ENCODE assay signal across 10 mouse cellular contexts in the genomic region with DNA sequence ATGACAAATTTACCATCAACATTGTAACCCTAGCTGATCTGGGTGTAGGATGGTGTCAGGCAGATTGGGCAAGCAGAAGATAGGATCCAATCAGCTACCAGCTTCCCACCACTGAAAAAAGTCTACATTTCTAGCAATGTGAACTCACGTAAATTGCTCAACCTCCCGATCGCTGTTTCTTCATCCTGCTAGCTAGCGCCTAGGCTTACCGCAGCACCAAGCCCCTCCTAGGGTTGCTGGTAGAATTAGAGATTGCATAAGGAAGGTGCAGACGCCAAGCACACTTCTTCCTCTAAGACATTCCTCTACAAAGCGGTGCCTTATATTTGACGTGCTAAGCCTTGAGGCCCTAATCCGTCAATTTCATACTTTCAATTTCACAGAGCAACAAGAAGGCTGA. TPM values are rescaled to one million over a fixed set of nuclear protein-coding genes. Genes with fewer than 3 reads are reported as not detected.
DNase-seq lines count a peak whose midpoint lies in the region; ATAC-seq and TF ChIP-seq lines count a peak whose summit lies in the region.
"Had no signal": no experiment of that assay in that cellular context is flagged by ENCODE, and none has a peak within 500 bp of the region (broad histone marks: within the 10 kb centered on the region; RNA-seq: fewer than 3 reads in every experiment).

No protein-coding gene starts in this region.

- 61% methylated on average over 9 of the region's 9 CpGs for WGBS in kidney, adult 2 months
- WGBS in lung, embryonic 16.5 days = 52% methylated on average over 9 of the region's 9 CpGs
- WGBS in forebrain, postnatal 0 days = 65% methylated on average over 9 of the region's 9 CpGs

- H3K4me3 ChIP-seq in kidney, adult 2 months (ENCODE audit: insufficient read depth, low read depth, low read length) = no peak overlapping the region
- H3K4me3 ChIP-seq in bone marrow macrophage, adult 2 months (ENCODE audit: insufficient read depth, low read length) = peak overlapping the region; percentile 21; the same call in 1 of the 2 replicates
- H3K4me3 ChIP-seq in lung, embryonic 16.5 days (ENCODE audit: low read length) = no peak overlapping the region; the same call in 1 of the 2 replicates
- no peak overlapping the region for H3K4me3 ChIP-seq in forebrain, postnatal 0 days (ENCODE audit: low read depth, low read length)
- H3K4me3 ChIP-seq: midbrain, embryonic 13.5 days had no signal

- no peaks in the 10 kb centered on the region for H3K36me3 ChIP-seq in kidney, adult 2 months (ENCODE audit: control insufficient read depth, insufficient read depth, low read length)
- peaks cover 13% of the 10 kb centered on the region for H3K36me3 ChIP-seq in lung, embryonic 16.5 days (ENCODE audit: control insufficient read depth, insufficient read depth, low read length)
- no peaks in the 10 kb centered on the region for H3K36me3 ChIP-seq in forebrain, postnatal 0 days (ENCODE audit: insufficient read depth)
- H3K36me3 ChIP-seq: midbrain, embryonic 13.5 days had no signal

- no peak overlapping the region for H3K9ac ChIP-seq in lung, embryonic 16.5 days (ENCODE audit: low read length)
- no peak overlapping the region for H3K9ac ChIP-seq in forebrain, postnatal 0 days
- H3K9ac ChIP-seq: midbrain, embryonic 13.5 days had no signal

- H3K4me1 ChIP-seq in kidney, adult 2 months (ENCODE audit: control insufficient read depth, insufficient read depth, low read length) = peaks cover 6% of the 10 kb centered on the region; the same call in 1 of the 2 replicates
- H3K4me1 ChIP-seq in bone marrow macrophage, adult 2 months (ENCODE audit: control insufficient read depth, insufficient read depth, low read length) = peaks cover 6% of the 10 kb centered on the region
- peaks cover 9% of the 10 kb centered on the region; the same call in 1 of the 2 replicates for H3K4me1 ChIP-seq in lung, embryonic 16.5 days (replicated peaks; ENCODE audit: control insufficient read depth, insufficient read depth, low read length)
- H3K4me1 ChIP-seq in forebrain, postnatal 0 days (ENCODE audit: insufficient read depth) = peaks cover 7% of the 10 kb centered on the region; the same call in 1 of the 2 replicates

- H3K27ac ChIP-seq in kidney, adult 2 months (ENCODE audit: insufficient read depth, low read depth, low read length) = peak overlapping the region; percentile 27; the same call in 1 of the 2 replicates
- no peak overlapping the region for H3K27ac ChIP-seq in bone marrow macrophage, adult 2 months (ENCODE audit: insufficient read depth, low read depth, low read length)
- peak overlapping the region; percentile 65 for H3K27ac ChIP-seq in lung, embryonic 16.5 days (ENCODE audit: low read length)
- no peak overlapping the region for H3K27ac ChIP-seq in forebrain, postnatal 0 days (ENCODE audit: low read depth, low read length)
- H3K27ac ChIP-seq: midbrain, embryonic 13.5 days had no signal

- no peak for TF ChIP-seq CTCF in kidney, adult 2 months (conservative IDR thresholded peaks at IDR 0.05; ENCODE audit: insufficient read depth, insufficient read length, low read depth, low read length)
- no peak for TF ChIP-seq CTCF in bone marrow macrophage, adult 2 months (IDR thresholded peaks at IDR 0.05; ENCODE audit: low read depth, low read length)
- no peak for TF ChIP-seq CTCF in forebrain, postnatal 0 days (IDR thresholded peaks at IDR 0.05; ENCODE audit: low read depth)

- peak; percentile 16 to 23 for DNase-seq in adrenal gland, postnatal 36 days
- DNase-seq in adrenal gland, adult 2 months = no peak
- peak; percentile 11 for DNase-seq in kidney, adult 2 months
- DNase-seq in kidney, postnatal 25 days = no peak
- DNase-seq in forebrain, postnatal 0 days = no peak

- no peaks in the 10 kb centered on the region for H3K27me3 ChIP-seq in kidney, adult 2 months (replicated peaks; ENCODE audit: control insufficient read depth, insufficient read depth, low read length)
- no peaks in the 10 kb centered on the region for H3K27me3 ChIP-seq in lung, embryonic 16.5 days (ENCODE audit: control insufficient read depth, insufficient read depth, low read depth, low read length)
- no peaks in the 10 kb centered on the region for H3K27me3 ChIP-seq in forebrain, postnatal 0 days (ENCODE audit: insufficient read depth, low read length)
- H3K27me3 ChIP-seq: midbrain, embryonic 13.5 days had no signal

- no peaks in the 10 kb centered on the region for H3K9me3 ChIP-seq in lung, embryonic 16.5 days (ENCODE audit: control insufficient read depth, low read length)
- H3K9me3 ChIP-seq in forebrain, postnatal 0 days (ENCODE audit: low read length) = no peaks in the 10 kb centered on the region
- H3K9me3 ChIP-seq: midbrain, embryonic 13.5 days had no signal

- no peak for TF ChIP-seq POLR2A in kidney, adult 2 months (IDR thresholded peaks at IDR 0.05; ENCODE audit: low read depth, low read length)
- TF ChIP-seq POLR2A in bone marrow macrophage, adult 2 months (IDR thresholded peaks at IDR 0.05; ENCODE audit: borderline replicate concordance, low read depth, low read length) = no peak

- ATAC-seq in lung, embryonic 16.5 days (ENCODE audit: low read depth) = peak; percentile 69
- ATAC-seq in forebrain, postnatal 0 days = no peak
- ATAC-seq in erythroblast, adult 5-6 weeks (replicated peaks; ENCODE audit: low FRiP score, poor library complexity, severe bottlenecking) = no peak
- ATAC-seq: inflammation-experienced regulatory T-cells, adult 6 months; midbrain, embryonic 13.5 days had no signal

- 0 out of 2 replicates have a peak overlapping the region, but pooled peaks have one; percentile 18 for H3K4me2 ChIP-seq in lung, embryonic 16.5 days (ENCODE audit: low read depth, low read length)
- H3K4me2 ChIP-seq in forebrain, postnatal 0 days (ENCODE audit: low read depth) = no peak overlapping the region
- H3K4me2 ChIP-seq: midbrain, embryonic 13.5 days had no signal

RNA-seq across cellular contexts. Expression of gene Tmem156, which starts 53.6 kb away (rescaled TPM):
- total RNA-seq in adrenal gland, postnatal 36 days (2021) = not detected
- total RNA-seq in adrenal gland, adult 2 months (2021) = under 1 TPM; 0.37 to 0.38 TPM
- polyA plus RNA-seq in adrenal gland, adult 2 months (2012; rRNA removed) = not detected in 2 replicates
- polyA plus RNA-seq in kidney, adult 2 months (2012; rRNA removed) = 0.11 and 0.19 TPM in 2 replicates
- polyA plus RNA-seq in bone marrow macrophage, adult 2 months (2012; ENCODE audit: insufficient read depth, insufficient read length, missing spikeins) = 6.1 and 6.3 TPM in 2 replicates
- polyA plus RNA-seq in lung, embryonic 16.5 days (2015; fragmentation: Nextera tagmentation; extraction: Ambion mirVana) = 0.55 and 0.77 TPM in 2 replicates
- 0.19 and 0.23 TPM in 2 replicates for total RNA-seq in forebrain, postnatal 0 days (2014; rRNA removed)
- polyA plus RNA-seq in forebrain, postnatal 0 days (2015; fragmentation: Nextera tagmentation; extraction: Ambion mirVana) = 0.15 and 0.21 TPM in 2 replicates
- total RNA-seq in erythroblast, adult 5-6 weeks (2015; ENCODE audit: low replicate concordance) = 1.7 and 2.5 TPM in 2 replicates
- total RNA-seq in erythroblast, adult 5-6 weeks (2017; ENCODE audit: low replicate concordance) = 3.6 and 5.3 TPM in 2 replicates
- polyA plus RNA-seq: midbrain, embryonic 13.5 days had no signal

Comparison
In these comparisons a context has a peak if more than half of its experiments do, and no peak if none do; other contexts are left out.
1. DNase-seq: peak in adrenal gland, postnatal 36 days (2 of 2) and kidney, adult 2 months (single experiment); none in adrenal gland, adult 2 months (single experiment), kidney, postnatal 25 days (0 of 2) and forebrain, postnatal 0 days (single experiment).
2. H3K27ac ChIP-seq: peak in kidney, adult 2 months (single experiment) and lung, embryonic 16.5 days (single experiment); none in bone marrow macrophage, adult 2 months (single experiment) and forebrain, postnatal 0 days (single experiment).